Mouse (Mus musculus) megakaryocyte, embryonic 14.5 days (primary cell): ENCODE measurements around the gene Cpsf4.

Source experiments
- FLI1 ChIP-seq: IDR thresholded peaks from 2 replicates; pipeline ENCODE4 v1.6.1; 2012; ENCODE audit warnings: low read length, inconsistent platforms, mixed read lengths
- GATA1 ChIP-seq: IDR thresholded peaks from 3 replicates; pipeline ENCODE4 v1.6.1; 2012; ENCODE audit warnings: mixed read lengths, low read length, inconsistent platforms, borderline replicate concordance

- TF ChIP-seq GATA1 (no peak), FLI1 (no peak)
Observed at GRCm38 (mm10) chr5:145202446-145202845, 35.4 kb downstream of the Cpsf4 start.
